Mouse (Mus musculus): ENCODE measurements at regions not wholly inside any gene's neighbourhood (a gene's known extent, or its start where the extent isn't known, plus 50 kb on each side); places are given as distances from the start of the nearest gene placed in this dataset.

- no peak for TF ChIP-seq CTCF (IDR thresholded peaks at IDR 0.05; ENCODE audit: low read depth, low read length)
- no peak for TF ChIP-seq GATA1 (IDR thresholded peaks at IDR 0.05; ENCODE audit: borderline replicate concordance, low read length)
These were observed 544.1 kb downstream of the Arl4a start for GRCm38 (mm10) chr12:39493578-39494218.

Data from G1E (cell line).